Mouse (Mus musculus): Measurements from ENCODE around the gene Nat8f6. TPM values are rescaled to one million over a fixed set of nuclear protein-coding genes. Genes with fewer than 3 reads are reported as not detected.
"Not testable (repeated sequence)": the region's sequence is repeated elsewhere in the genome, so short reads cannot be mapped to it uniquely, and the experiment has no call there.

The Nat8f6 gene
- not detected in 2 replicates for polyA plus RNA-seq (2016; fragmentation: Nextera tagmentation; extraction: Ambion mirVana)

DNA sequence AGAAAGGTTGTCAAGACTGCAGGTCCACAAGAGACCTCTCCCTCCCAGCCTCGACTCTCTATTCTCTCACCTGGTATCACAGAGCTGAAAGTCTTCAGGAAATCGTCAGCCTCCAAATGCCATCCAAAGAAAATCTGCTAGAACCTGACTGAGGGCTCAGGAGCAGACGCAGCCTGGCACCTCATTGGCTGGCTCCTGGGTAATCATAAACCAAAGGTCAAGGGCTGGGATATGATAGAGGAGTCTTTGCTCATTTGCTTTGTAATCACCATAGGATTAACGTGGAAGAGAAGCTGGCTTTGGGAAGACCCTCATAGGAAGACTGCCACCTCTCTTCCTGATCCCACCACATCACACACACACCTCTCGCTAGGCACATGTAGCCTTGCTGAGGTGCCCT, at the start of gene Nat8f6, which contains the start of gene Nat8f5:
Nat8f6 (minus strand) TSS at position 118 of the 400 bp plus-strand sequence.
Nat8f5 (minus strand) TSS at position 136 of the 400 bp plus-strand sequence.
- Histone ChIP-seq H3K36me3 (no peaks in the 10 kb centered on the region), H3K4me1 (replicated peaks) (no peaks in the 10 kb centered on the region), H3K9me3 (no peaks in the 10 kb centered on the region), H3K27me3 (no peaks in the 10 kb centered on the region), H3K4me3 (replicated peaks) (no peak within 1 kb of the TSS), H3K27ac (no peak within 1 kb of the TSS), H3K4me2 (no peak within 1 kb of the TSS), H3K9ac (replicated peaks) (no peak within 1 kb of the TSS)
- no peak for ATAC-seq (ENCODE audit: insufficient number of reproducible peaks, insufficient read depth, low FRiP score, low TSS enrichment, low read depth)
- 86% methylated on average over 5 of the region's 5 CpGs for WGBS

DNA sequence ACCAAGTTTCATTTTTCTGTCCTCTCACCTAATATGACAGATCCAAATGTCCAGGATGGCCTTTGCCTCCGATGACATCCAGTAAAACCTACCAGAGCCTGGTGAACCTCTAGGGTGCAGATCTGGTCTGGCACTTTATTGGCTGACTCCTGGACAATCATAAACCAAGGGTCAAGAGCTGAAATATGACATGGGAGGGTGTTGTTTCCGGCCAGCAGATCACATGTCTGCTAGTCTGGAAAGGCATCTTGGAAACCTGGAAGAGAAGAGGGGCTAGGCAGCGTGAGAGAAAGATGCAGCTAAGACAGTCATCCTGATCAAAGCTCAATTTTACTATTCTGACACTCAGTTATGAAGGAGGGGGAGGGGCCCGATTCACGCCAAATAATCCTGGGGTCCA, 48.3 kb upstream of the Nat8f6 start, which contains the start of gene Nat8f2:
Nat8f2 (minus strand) TSS at position 153 of the 400 bp plus-strand sequence.
- WGBS: 80% methylated on average over 5 of the region's 5 CpGs
- H3K9ac ChIP-seq (replicated peaks); ATAC-seq (ENCODE audit: insufficient number of reproducible peaks, insufficient read depth, low FRiP score, low TSS enrichment, low read depth); H3K27me3 ChIP-seq; H3K36me3 ChIP-seq; H3K4me1 ChIP-seq (replicated peaks); H3K27ac ChIP-seq; H3K4me3 ChIP-seq (replicated peaks); H3K9me3 ChIP-seq; H3K4me2 ChIP-seq: not testable (repeated sequence)

DNA sequence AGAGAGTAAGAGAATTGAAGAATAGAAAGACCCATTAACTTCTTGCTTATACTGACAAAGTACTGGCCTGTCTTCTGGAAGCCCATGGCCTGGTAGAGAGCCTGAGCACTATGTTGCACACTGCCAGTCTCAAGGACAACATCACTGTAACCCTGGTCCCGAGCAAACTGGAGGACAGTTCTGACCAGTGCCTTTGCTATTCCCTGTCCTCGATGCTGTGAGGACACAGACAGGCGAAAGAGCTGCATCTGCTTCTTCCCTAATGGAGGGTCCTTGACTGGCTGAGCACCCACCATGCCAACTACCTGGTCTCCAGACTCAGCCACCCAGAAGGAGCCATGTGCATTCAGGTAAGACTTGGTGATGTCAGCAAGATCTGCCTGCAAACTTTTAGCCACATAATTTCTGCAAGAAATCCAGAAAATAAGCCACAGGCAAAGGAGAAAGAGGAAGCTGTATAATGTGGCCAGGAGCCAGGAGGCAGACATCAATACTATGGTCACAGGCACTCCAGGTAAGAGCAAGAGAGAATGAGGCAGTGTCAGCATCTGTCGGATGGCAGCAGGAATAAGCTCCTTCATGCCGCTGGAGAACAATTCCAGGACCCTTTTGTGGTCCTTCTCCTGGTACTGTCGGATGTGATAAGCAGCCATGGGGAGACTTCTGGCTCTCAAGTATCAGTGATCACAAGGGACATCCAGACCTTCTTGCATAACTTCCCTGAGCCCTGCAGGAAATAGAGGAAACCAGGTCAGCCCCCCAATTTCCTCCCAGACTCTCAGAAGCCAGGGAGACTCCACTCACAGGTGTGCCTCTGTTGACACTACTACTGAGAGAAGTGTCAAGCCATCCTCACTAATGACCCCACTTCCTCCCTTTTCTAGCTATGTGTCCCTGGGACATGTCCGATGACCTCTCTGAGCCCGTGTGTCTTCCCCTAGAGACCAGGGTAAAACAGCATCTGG, 47.3 kb upstream of the Nat8f6 start:
- no peak for ATAC-seq (ENCODE audit: insufficient number of reproducible peaks, insufficient read depth, low FRiP score, low TSS enrichment, low read depth)

DNA sequence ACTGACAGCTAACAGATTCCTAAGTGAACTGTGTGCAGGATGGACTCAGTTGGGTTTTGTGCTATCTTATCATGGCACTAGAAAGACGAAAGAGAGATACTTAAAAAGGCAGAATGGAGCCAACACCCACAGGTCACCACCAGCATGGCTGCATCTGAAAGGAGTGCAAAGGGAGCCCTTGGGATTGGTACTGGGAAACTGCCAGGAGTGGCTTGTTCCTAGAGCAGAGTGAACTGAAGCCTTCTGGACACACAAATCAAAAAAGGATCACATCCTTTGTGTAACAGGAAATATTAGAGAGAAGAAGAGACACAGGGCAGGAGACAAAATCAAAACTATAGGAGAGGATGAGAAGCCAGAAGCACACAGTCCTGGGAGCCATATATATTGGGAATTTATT, 46.2 kb upstream of the Nat8f6 start:
- not testable (repeated sequence) for H3K36me3 ChIP-seq; H3K4me3 ChIP-seq (replicated peaks); ATAC-seq (ENCODE audit: insufficient number of reproducible peaks, insufficient read depth, low FRiP score, low TSS enrichment, low read depth); H3K4me1 ChIP-seq (replicated peaks); H3K27me3 ChIP-seq; H3K9ac ChIP-seq (replicated peaks); H3K27ac ChIP-seq; H3K4me2 ChIP-seq; H3K9me3 ChIP-seq
- 60% methylated on average over 1 of the region's 1 CpGs for WGBS

More for the DNA sequence above, 47.3 kb upstream of the Nat8f6 start:
- Histone ChIP-seq H3K27ac (no peak overlapping the region), H3K36me3 (no peaks in the 10 kb centered on the region), H3K9ac (replicated peaks) (no peak overlapping the region), H3K9me3 (no peaks in the 10 kb centered on the region), H3K27me3 (no peaks in the 10 kb centered on the region), H3K4me3 (replicated peaks) (no peak overlapping the region), H3K4me1 (replicated peaks) (no peaks in the 10 kb centered on the region), H3K4me2 (no peak overlapping the region)
- WGBS: 81% methylated on average over 8 of the region's 8 CpGs

DNA sequence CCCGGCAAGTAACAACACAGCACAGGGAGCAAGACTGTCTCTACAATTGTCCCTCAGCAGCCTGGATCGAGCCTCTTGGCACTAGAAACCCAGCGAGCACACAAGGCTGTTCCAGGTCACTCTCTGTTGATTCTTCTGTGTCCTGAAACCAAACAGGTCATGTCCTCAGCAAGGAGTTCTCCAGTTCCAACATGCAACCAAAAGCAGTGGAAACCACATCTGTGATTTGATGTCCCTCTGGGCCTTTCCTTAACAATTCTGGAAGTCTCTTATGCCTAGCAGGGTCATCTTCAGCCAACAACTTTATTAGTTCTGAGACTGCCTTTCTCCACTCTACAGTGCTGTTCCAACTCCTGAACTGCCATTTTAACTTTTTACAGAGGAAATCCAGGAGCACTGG, 45.4 kb upstream of the Nat8f6 start:
- ATAC-seq (ENCODE audit: insufficient number of reproducible peaks, insufficient read depth, low FRiP score, low TSS enrichment, low read depth); H3K27ac ChIP-seq; H3K27me3 ChIP-seq; H3K4me3 ChIP-seq (replicated peaks); H3K36me3 ChIP-seq; H3K9me3 ChIP-seq; H3K9ac ChIP-seq (replicated peaks); H3K4me1 ChIP-seq (replicated peaks); H3K4me2 ChIP-seq: not testable (repeated sequence)
- WGBS: 95% methylated on average over 3 of the region's 3 CpGs

DNA sequence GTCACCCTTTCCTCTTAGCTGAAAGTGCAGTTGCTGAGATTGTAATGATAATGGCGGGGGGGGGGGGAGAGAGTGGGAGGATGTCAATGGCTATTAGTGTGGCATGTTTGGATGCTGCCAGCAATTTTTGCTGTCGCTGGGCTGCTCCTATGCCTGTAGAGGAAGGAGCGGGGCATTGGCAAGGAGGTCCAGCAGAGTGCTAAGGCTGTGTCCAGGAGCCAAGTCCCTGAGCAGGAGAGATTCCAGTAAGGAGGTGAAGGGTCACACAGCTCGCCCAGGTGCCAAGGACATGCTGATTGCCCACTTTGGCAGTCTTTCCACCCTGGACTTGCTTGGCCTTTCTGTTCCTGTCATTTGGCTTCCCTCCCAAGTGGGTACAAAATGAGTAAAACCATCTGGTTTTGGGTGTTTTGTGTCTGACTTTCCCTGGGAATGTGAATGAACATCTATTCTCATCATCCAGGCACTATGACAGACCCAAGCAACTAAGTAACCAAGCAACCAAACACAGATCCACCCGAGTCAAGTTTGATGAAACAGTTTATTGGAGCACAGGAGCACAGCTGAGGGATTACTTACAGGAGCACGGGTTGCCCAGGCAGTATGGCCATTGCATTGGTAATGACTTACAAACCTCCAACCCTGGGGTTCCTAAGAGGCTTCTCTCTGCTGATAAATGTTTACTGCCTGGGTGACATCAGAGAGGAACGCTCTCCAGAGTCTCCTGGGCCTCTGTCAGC, 44.3 kb upstream of the Nat8f6 start:
- WGBS: 66% methylated on average over 6 of the region's 7 CpGs
- not testable (repeated sequence) for H3K4me3 ChIP-seq (replicated peaks); H3K36me3 ChIP-seq; H3K27me3 ChIP-seq; H3K4me1 ChIP-seq (replicated peaks); H3K27ac ChIP-seq; ATAC-seq (ENCODE audit: insufficient number of reproducible peaks, insufficient read depth, low FRiP score, low TSS enrichment, low read depth); H3K4me2 ChIP-seq; H3K9ac ChIP-seq (replicated peaks); H3K9me3 ChIP-seq

DNA sequence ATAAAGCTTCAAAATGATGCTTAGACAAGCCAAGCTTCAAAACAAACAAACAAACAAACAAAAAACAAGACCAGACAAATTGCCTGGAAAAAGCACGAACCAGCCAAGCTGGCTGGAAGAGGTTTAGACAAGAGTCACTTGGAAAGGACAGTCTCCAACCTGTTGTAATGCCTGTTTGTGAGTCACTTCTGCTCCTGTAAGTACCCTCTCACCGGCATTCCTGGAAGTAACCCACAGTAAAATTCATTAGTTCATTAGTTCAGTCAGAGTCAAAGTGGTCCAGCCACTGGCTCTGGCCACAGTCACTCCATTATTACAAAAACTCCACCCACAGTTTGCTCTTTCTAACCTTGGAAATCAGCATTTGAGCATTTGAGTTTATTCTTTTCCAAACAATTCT, 43.1 kb upstream of the Nat8f6 start:
- no peak overlapping the region for H3K27ac ChIP-seq

DNA sequence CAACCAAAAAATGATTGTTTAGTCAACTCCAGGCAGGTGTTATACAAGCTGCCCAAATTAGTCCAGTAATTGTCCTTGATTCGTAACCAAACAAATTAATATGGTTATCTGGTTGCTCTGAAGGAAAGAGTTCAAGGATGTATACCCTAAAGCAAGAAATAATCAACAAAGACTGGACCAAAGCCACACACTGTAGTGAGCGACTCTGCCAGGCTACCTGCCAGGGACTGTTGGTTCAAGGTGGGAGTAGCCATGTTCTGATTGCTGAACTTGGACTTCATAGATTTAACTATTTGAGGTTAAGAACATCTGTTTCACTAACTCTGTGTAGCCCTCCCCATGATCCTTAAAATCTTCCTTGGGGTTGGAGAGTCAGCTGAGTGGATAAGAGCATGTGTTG, 42.4 kb upstream of the Nat8f6 start:
- H3K27ac ChIP-seq: no peak overlapping the region
- ATAC-seq (ENCODE audit: insufficient number of reproducible peaks, insufficient read depth, low FRiP score, low TSS enrichment, low read depth): no peak
- H3K36me3 ChIP-seq: no peaks in the 10 kb centered on the region
- H3K4me3 ChIP-seq (replicated peaks): no peak overlapping the region
- H3K4me2 ChIP-seq: no peak overlapping the region
- H3K4me1 ChIP-seq (replicated peaks): no peaks in the 10 kb centered on the region
- no peaks in the 10 kb centered on the region for H3K9me3 ChIP-seq
- 0 out of 2 replicates have a peak, but pooled peaks cover 5% of the 10 kb centered on the region for H3K27me3 ChIP-seq
- 87% methylated on average over 2 of the region's 2 CpGs for WGBS
- H3K9ac ChIP-seq (replicated peaks): no peak overlapping the region

More for the DNA sequence above, 43.1 kb upstream of the Nat8f6 start:
- Histone ChIP-seq H3K9ac (replicated peaks) (no peak overlapping the region), H3K4me1 (replicated peaks) (no peaks in the 10 kb centered on the region), H3K4me2 (no peak overlapping the region), H3K27me3 (0 out of 2 replicates have a peak, but pooled peaks cover 5% of the 10 kb centered on the region), H3K4me3 (replicated peaks) (no peak overlapping the region), H3K36me3 (no peaks in the 10 kb centered on the region), H3K9me3 (no peaks in the 10 kb centered on the region)
- ATAC-seq (ENCODE audit: insufficient number of reproducible peaks, insufficient read depth, low FRiP score, low TSS enrichment, low read depth): no peak
- WGBS: 80% methylated on average over 2 of the region's 2 CpGs

DNA sequence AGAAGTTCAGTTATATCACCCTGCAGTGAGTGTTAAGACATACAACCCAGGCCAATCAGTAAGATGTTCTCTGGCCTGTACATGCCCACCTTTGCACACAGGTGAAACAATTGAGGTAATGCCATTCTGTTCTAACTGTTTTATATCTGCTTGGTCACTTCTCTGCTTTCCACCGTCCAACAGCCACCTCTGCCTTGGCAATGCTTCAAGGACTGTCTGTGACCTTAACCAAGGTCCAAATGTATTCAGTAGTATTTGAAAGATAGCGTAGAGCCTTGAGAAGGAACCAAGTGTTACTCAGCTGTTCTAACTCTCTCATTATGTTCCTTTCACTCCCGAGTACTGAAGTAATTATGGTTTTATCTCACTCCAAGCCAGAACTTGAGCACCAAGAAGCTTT, 41.8 kb upstream of the Nat8f6 start:
- Histone ChIP-seq H3K9me3 (no peaks in the 10 kb centered on the region), H3K4me3 (replicated peaks) (no peak overlapping the region), H3K9ac (replicated peaks) (no peak overlapping the region), H3K27me3 (0 out of 2 replicates have a peak, but pooled peaks cover 5% of the 10 kb centered on the region), H3K36me3 (no peaks in the 10 kb centered on the region), H3K27ac (no peak overlapping the region), H3K4me2 (no peak overlapping the region), H3K4me1 (replicated peaks) (no peaks in the 10 kb centered on the region)
- 77% methylated on average over 3 of the region's 3 CpGs for WGBS
- ATAC-seq (ENCODE audit: insufficient number of reproducible peaks, insufficient read depth, low FRiP score, low TSS enrichment, low read depth): no peak

DNA sequence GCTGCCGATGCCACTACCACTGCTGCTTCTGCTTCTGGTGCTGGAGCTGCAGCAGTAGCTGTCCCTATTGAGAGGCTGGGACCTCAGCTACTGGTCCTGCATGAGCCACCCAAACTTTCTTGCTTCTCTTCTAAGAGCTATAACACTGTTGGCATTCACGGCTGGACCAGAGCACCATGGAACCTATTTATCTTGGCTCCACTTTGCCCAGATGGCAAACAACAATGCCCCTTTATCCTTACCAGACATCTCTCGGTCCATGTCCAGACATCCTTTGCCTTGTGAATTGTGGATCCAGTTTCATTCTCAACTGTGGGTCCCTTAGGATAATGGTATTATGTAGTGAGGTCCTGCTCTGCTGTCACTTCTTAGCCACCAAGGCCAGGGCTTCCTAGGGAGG, 40.5 kb upstream of the Nat8f6 start:
- H3K4me1 ChIP-seq (replicated peaks): no peaks in the 10 kb centered on the region
- no peaks in the 10 kb centered on the region for H3K9me3 ChIP-seq
- ATAC-seq (ENCODE audit: insufficient number of reproducible peaks, insufficient read depth, low FRiP score, low TSS enrichment, low read depth): no peak
- no peak overlapping the region for H3K9ac ChIP-seq (replicated peaks)
- H3K4me2 ChIP-seq: no peak overlapping the region
- WGBS: 90% methylated on average over 3 of the region's 3 CpGs
- H3K27ac ChIP-seq: no peak overlapping the region
- H3K27me3 ChIP-seq: 0 out of 2 replicates have a peak, but pooled peaks cover 5% of the 10 kb centered on the region
- H3K36me3 ChIP-seq: no peaks in the 10 kb centered on the region
- H3K4me3 ChIP-seq (replicated peaks): no peak overlapping the region

DNA sequence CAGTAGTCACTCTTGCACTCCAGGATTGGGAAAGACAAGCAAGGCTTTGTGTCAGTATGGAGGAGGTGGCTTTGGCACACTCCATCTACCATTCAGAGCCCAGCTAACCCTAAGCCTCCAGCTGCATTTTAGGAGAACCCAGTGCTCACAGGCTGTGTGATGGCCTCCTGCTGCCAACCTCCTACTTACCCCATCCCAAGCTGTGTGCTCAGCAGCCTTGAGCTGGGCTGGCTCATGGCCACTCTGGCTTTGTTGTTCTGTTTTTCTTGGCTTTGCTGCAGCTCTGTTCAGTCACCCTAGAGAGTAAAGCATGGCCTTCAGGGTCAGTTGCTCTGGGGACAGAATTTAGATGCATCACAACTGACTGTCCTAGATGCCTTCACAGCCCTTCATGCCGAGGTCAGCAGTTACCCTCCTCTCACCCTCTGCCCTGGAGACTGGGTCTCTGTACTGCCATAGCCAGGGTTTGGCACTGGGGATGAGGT, 35.5 kb upstream of the Nat8f6 start:
- H3K27me3 ChIP-seq: 0 out of 2 replicates have a peak, but pooled peaks cover 2% of the 10 kb centered on the region
- no peaks in the 10 kb centered on the region for H3K36me3 ChIP-seq
- H3K4me2 ChIP-seq: no peak overlapping the region
- no peaks in the 10 kb centered on the region for H3K4me1 ChIP-seq (replicated peaks)
- no peak for ATAC-seq (ENCODE audit: insufficient number of reproducible peaks, insufficient read depth, low FRiP score, low TSS enrichment, low read depth)
- H3K9ac ChIP-seq (replicated peaks): no peak overlapping the region
- no peaks in the 10 kb centered on the region for H3K9me3 ChIP-seq
- WGBS: 77% methylated on average over 1 of the region's 1 CpGs
- no peak overlapping the region for H3K27ac ChIP-seq
- H3K4me3 ChIP-seq (replicated peaks): no peak overlapping the region

Measured in limb, embryonic 12.5 days (tissue).